In the genomic region with DNA sequence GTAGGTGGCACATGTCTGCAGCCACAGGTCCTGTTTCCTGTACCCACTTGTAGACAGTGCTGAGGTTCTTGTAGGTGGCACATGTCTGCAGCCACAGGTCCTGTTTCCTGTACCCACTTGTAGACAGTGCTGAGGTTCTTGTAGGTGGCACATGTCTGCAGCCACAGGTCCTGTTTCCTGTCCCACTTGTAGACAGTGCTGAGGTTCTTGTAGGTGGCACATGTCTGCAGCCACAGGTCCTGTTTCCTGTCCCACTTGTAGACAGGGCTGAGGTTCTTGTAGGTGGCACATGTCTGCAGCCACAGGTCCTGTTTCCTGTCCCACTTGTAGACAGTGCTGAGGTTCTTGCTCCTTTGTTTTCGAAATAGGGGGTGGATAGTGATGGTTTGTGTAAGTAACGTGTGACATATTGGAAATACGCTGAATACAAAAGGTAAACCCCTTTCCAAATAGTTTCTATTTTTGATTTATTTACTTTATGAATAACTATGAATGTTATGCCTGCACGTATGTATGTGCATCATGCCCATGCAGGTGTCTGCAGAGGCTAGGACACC, we compare ENCODE assay signal across 10 mouse cellular contexts. TPM values are rescaled to one million over a fixed set of nuclear protein-coding genes. Genes with fewer than 3 reads are reported as not detected.
DNase-seq lines count a peak whose midpoint lies in the region; TF ChIP-seq lines count a peak whose summit lies in the region.
"Not testable (repeated sequence)": the region's sequence is repeated elsewhere in the genome, so short reads cannot be mapped to it uniquely, and the experiment has no call there.
"Had no signal": no experiment of that assay in that cellular context is flagged by ENCODE, and none has a peak within 500 bp of the region (broad histone marks: within the 10 kb centered on the region; RNA-seq: fewer than 3 reads in every experiment).

No protein-coding gene starts in this region.

- TF ChIP-seq CTCF in thymus, adult 2 months (IDR thresholded peaks at IDR 0.05; ENCODE audit: borderline replicate concordance, control insufficient read depth, extremely low read depth, insufficient read depth, low read length, poor library complexity): not testable (repeated sequence)

- H3K27ac ChIP-seq in thymus, adult 2 months (ENCODE audit: control insufficient read depth, insufficient read depth, low read length): peak overlapping the region; percentile 73

- not testable (repeated sequence) for H3K4me1 ChIP-seq in thymus, adult 2 months (replicated peaks; ENCODE audit: control insufficient read depth, insufficient read depth, low read length)

- WGBS in thymus, adult 2 months: 65% methylated on average over 4 of the region's 4 CpGs

- peak; percentile 40 for DNase-seq in CD4-positive helper T cell, adult 2 months (ENCODE audit: low read depth, low spot score)
- peak; percentile 70 for DNase-seq in T-cell, adult 2 months (ENCODE audit: low spot score)
- peak; percentile 54 for DNase-seq in naive thymus-derived CD4-positive, alpha-beta T cell, adult 2 months (ENCODE audit: low read depth)
- DNase-seq in spleen, postnatal 36 days (ENCODE audit: low spot score in 2 of 2): peak; percentile 6 to 17
- peak; percentile 28 for DNase-seq in thymus, adult 2 months
- DNase-seq in thymus, postnatal 25 days: peak; percentile 34

- TF ChIP-seq POLR2A in thymus, adult 2 months (IDR thresholded peaks at IDR 0.05; ENCODE audit: control insufficient read depth, extremely low read depth, insufficient read depth, low read length, poor library complexity): not testable (repeated sequence)

- H3K27me3 ChIP-seq in thymus, adult 2 months (ENCODE audit: control insufficient read depth, insufficient read depth, low read length): not testable (repeated sequence)

- H3K4me3 ChIP-seq in thymus, adult 2 months (ENCODE audit: control insufficient read depth, insufficient read depth, low read length): not testable (repeated sequence)

- H3K36me3 ChIP-seq in thymus, adult 2 months (ENCODE audit: control insufficient read depth, insufficient read depth, low read length): not testable (repeated sequence)

RNA-seq across cellular contexts. Expression of gene ccdc198, which starts 25.7 kb away (rescaled TPM):
- polyA plus RNA-seq in thymus, adult 2 months (2012; rRNA removed): not detected in 2 replicates
- polyA plus RNA-seq: adrenal gland, adult 2 months; cerebellum, adult 2 months; embryonic facial prominence, embryonic 15.5 days; G1E had no signal

RNA-seq across cellular contexts. Expression of gene Naa30, which starts 47.5 kb away (rescaled TPM):
- polyA plus RNA-seq in thymus, adult 2 months (2012; rRNA removed): 9.3 and 11.1 TPM in 2 replicates

Comparison
In these comparisons a context has a peak if more than half of its experiments do, and no peak if none do; other contexts are left out.
1. DNase-seq: peak in every context shown above with its lines; median percentile 70 in T-cell, adult 2 months; 54 in naive thymus-derived CD4-positive, alpha-beta T cell, adult 2 months; 40 in CD4-positive helper T cell, adult 2 months; 34 in thymus, postnatal 25 days; 28 in thymus, adult 2 months; 12 in spleen, postnatal 36 days.